Mouse (Mus musculus) CH12.LX (cell line): ENCODE results near the gene Tnfrsf14. TPM values are rescaled to one million over a fixed set of nuclear protein-coding genes. Genes with fewer than 3 reads are reported as not detected.

Experiments
- DNase-seq: peaks from one replicate; pipeline ENCODE4 v3.0.0-alpha.2; 2013; ENCODE audit errors: extremely low read depth
- H3K27ac ChIP-seq: 2 replicates; pipeline ENCODE4 v1.5.1; 2012; ENCODE audit warnings: low read depth, mild to moderate bottlenecking, control low read depth, moderate library complexity; ENCODE audit not compliant: insufficient read depth
- H3K27me3 ChIP-seq: replicated peaks from 2 replicates; pipeline ENCODE3; 2012; ENCODE audit warnings: inconsistent platforms
- H3K36me3 ChIP-seq, 2 experiments: replicated peaks in 1 of 2; 2 replicates each; pipeline versions ENCODE3 to v1.6.1; 2012; ENCODE audit warnings: inconsistent platforms in 1 of 2, low read length in 1 of 2, mild to moderate bottlenecking in 1 of 2, mixed read lengths in 1 of 2, moderate library complexity in 1 of 2; ENCODE audit not compliant: control insufficient read depth in 1 of 2, insufficient read depth in 1 of 2
- H3K4me1 ChIP-seq, 2 experiments: 2 replicates each; pipeline ENCODE4 v1.6.1; 2012; ENCODE audit warnings: inconsistent platforms in 1 of 2, moderate library complexity in 1 of 2; ENCODE audit not compliant: insufficient read depth in 2 of 2, control insufficient read depth in 1 of 2
- H3K4me2 ChIP-seq: 2 replicates; pipeline ENCODE4 v1.6.1; 2012; ENCODE audit warnings: low read depth, mild to moderate bottlenecking, control low read depth; ENCODE audit not compliant: poor library complexity, insufficient read depth, severe bottlenecking
- H3K4me3 ChIP-seq, 3 experiments: fragments of 150-350 bp in 1 of 3; sonication (generic) in 1 of 3; replicated peaks in 1 of 3; 2 replicates each; pipeline versions ENCODE3 to v1.5.1; 2011 to 2012; ENCODE audit warnings: low read depth in 2 of 3, low read length in 2 of 3, mild to moderate bottlenecking in 2 of 3, moderate library complexity in 2 of 3, control low read depth in 1 of 3, improper control_type of control experiment in 1 of 3, inconsistent platforms in 1 of 3, mixed read lengths in 1 of 3; ENCODE audit not compliant: poor library complexity in 1 of 3
- H3K79me2 ChIP-seq: replicated peaks from 2 replicates; pipeline ENCODE4 v1.6.1; 2012; ENCODE audit warnings: mild to moderate bottlenecking, moderate library complexity; ENCODE audit not compliant: control insufficient read depth, poor library complexity, insufficient read depth, severe bottlenecking; ENCODE audit errors: extremely low read depth
- H3K9ac ChIP-seq: 2 replicates; pipeline ENCODE4 v1.6.1; 2012; ENCODE audit warnings: low read depth, mild to moderate bottlenecking, control low read depth, moderate library complexity; ENCODE audit not compliant: insufficient read depth
- H3K9me3 ChIP-seq: replicated peaks from 2 replicates; pipeline ENCODE3; 2012; ENCODE audit warnings: low read length, inconsistent platforms, mixed read lengths
- BHLHE40 ChIP-seq: IDR thresholded peaks from 2 replicates; pipeline ENCODE4 v1.6.1; 2011; ENCODE audit warnings: mild to moderate bottlenecking, low read depth, low read length, improper control_type of control experiment
- CHD2 ChIP-seq: IDR thresholded peaks from 2 replicates; pipeline ENCODE4 v1.6.1; 2011; ENCODE audit warnings: low read length, improper control_type of control experiment
- CTCF ChIP-seq, 2 experiments: IDR thresholded peaks in 1 of 2; conservative IDR thresholded peaks in 1 of 2; 2 replicates each; pipeline ENCODE4 v1.5.1; 2011 to 2012; ENCODE audit warnings: low read depth in 2 of 2, low read length in 2 of 2, improper control_type of control experiment in 1 of 2, inconsistent platforms in 1 of 2, mild to moderate bottlenecking in 1 of 2, moderate library complexity in 1 of 2
- E2F4 ChIP-seq: IDR thresholded peaks from 2 replicates; pipeline ENCODE4 v1.6.1; 2011; ENCODE audit warnings: low read depth, low read length, improper control_type of control experiment; ENCODE audit not compliant: insufficient replicate concordance
- ELF1 ChIP-seq: IDR thresholded peaks from 2 replicates; pipeline ENCODE4 v1.6.1; 2014; ENCODE audit warnings: low read depth, mild to moderate bottlenecking, inconsistent platforms, low read length, improper control_type of control experiment
- EP300 ChIP-seq: IDR thresholded peaks from 2 replicates; pipeline ENCODE4 v1.6.1; 2011; ENCODE audit warnings: low read length, improper control_type of control experiment
- GABPA ChIP-seq: IDR thresholded peaks from 2 replicates; pipeline ENCODE4 v1.6.1; 2012; ENCODE audit warnings: low read depth, low read length, improper control_type of control experiment, inconsistent platforms; ENCODE audit not compliant: insufficient replicate concordance
- HCFC1 ChIP-seq: IDR thresholded peaks from 2 replicates; pipeline ENCODE4 v1.6.1; 2012; ENCODE audit warnings: low read depth, mild to moderate bottlenecking, inconsistent platforms, low read length, improper control_type of control experiment
- JUND ChIP-seq: conservative IDR thresholded peaks from 2 replicates; pipeline ENCODE4 v1.6.1; 2011; ENCODE audit warnings: low read depth, low read length, improper control_type of control experiment
- KAT2A ChIP-seq: IDR thresholded peaks from 2 replicates; pipeline ENCODE4 v1.6.1; 2012; ENCODE audit warnings: low read length, improper control_type of control experiment, inconsistent platforms; ENCODE audit not compliant: insufficient replicate concordance
- MAFK ChIP-seq: IDR thresholded peaks from 2 replicates; pipeline ENCODE4 v1.6.1; 2011; ENCODE audit warnings: low read length, improper control_type of control experiment; ENCODE audit not compliant: insufficient replicate concordance
- MAZ ChIP-seq: IDR thresholded peaks from 2 replicates; pipeline ENCODE4 v1.6.1; 2012; ENCODE audit warnings: low read depth, mild to moderate bottlenecking, inconsistent platforms, low read length, improper control_type of control experiment, moderate library complexity
- MYC ChIP-seq: IDR thresholded peaks from 2 replicates; pipeline ENCODE4 v1.6.1; 2011; ENCODE audit warnings: low read depth, mild to moderate bottlenecking, improper control_type of control experiment, low read length
- NRF1 ChIP-seq: IDR thresholded peaks from 2 replicates; pipeline ENCODE4 v1.6.1; 2014; ENCODE audit warnings: low read depth, mild to moderate bottlenecking, inconsistent platforms, low read length, improper control_type of control experiment, moderate library complexity
- PAX5 ChIP-seq: IDR thresholded peaks from 2 replicates; pipeline ENCODE4 v1.6.1; 2012; ENCODE audit warnings: low read length, inconsistent platforms, mixed read lengths
- POLR2AphosphoS2 ChIP-seq: IDR thresholded peaks from 2 replicates; pipeline ENCODE4 v1.6.1; 2011; ENCODE audit warnings: low read depth, low read length, improper control_type of control experiment
- RAD21 ChIP-seq: IDR thresholded peaks from 2 replicates; pipeline ENCODE4 v1.6.1; 2011; ENCODE audit warnings: low read depth, mild to moderate bottlenecking, low read length, improper control_type of control experiment, moderate library complexity
- RCOR1 ChIP-seq: conservative IDR thresholded peaks from 2 replicates; pipeline ENCODE4 v1.6.1; 2012; ENCODE audit warnings: low read depth, mild to moderate bottlenecking, inconsistent platforms, low read length, improper control_type of control experiment
- SIN3A ChIP-seq: IDR thresholded peaks from 2 replicates; pipeline ENCODE4 v1.6.1; 2012; ENCODE audit warnings: low read length, improper control_type of control experiment, inconsistent platforms
- TBP ChIP-seq: conservative IDR thresholded peaks from 2 replicates; pipeline ENCODE4 v1.6.1; 2011; ENCODE audit warnings: low read depth, low read length, improper control_type of control experiment
- TCF12 ChIP-seq: IDR thresholded peaks from 2 replicates; pipeline ENCODE4 v1.6.1; 2014; ENCODE audit warnings: low read depth, mild to moderate bottlenecking, inconsistent platforms, low read length, improper control_type of control experiment
- USF2 ChIP-seq: conservative IDR thresholded peaks from 2 replicates; pipeline ENCODE4 v1.6.1; 2011; ENCODE audit warnings: low read depth, low read length, improper control_type of control experiment
- ZC3H11A ChIP-seq: IDR thresholded peaks from 2 replicates; pipeline ENCODE4 v1.6.1; 2012; ENCODE audit warnings: low read depth, mild to moderate bottlenecking, inconsistent platforms, low read length, improper control_type of control experiment
- ZMIZ1 ChIP-seq: IDR thresholded peaks from 2 replicates; pipeline ENCODE4 v1.6.1; 2012; ENCODE audit warnings: low read depth, mild to moderate bottlenecking, inconsistent platforms, low read length, improper control_type of control experiment
- dilution Hi-C: fragments of 300-500 bp; cut with MboI; formaldehyde crosslinking; loops from 2 replicates; pipeline ENCODE4 v1.14.3; 2020; ENCODE audit warnings: low sequenced_read_pairs; ENCODE audit not compliant: extremely low pct_unique_long_range_greater_than_20kb, extremely low pct_ligation_motif_present
- in situ Hi-C: fragments of 300-500 bp; cut with MboI; formaldehyde crosslinking; loops from 3 replicates; pipeline ENCODE4 v1.14.3; 2019; ENCODE audit warnings: low sequenced_read_pairs, low pct_ligation_motif_present, low pct_unique_long_range_greater_than_20kb, mixed read lengths
- polyA plus RNA-seq: library from polyadenylated mRNA; unstranded; fragments of >175 nt; gene quantifications from 2 replicates; pipeline ENCODE4 v1.2.1, GENCODE M21; 2012; ENCODE audit warnings: low read depth; ENCODE audit not compliant: insufficient read length
- total RNA-seq, 2 experiments: library from RNA; depleted of rRNA; stranded (reverse); fragments of 300-350 nt in 1 of 2; fragments of >200 nt in 1 of 2; gene quantifications; 2 replicates each; pipeline ENCODE4 v1.2.3; 2012 to 2014

The Tnfrsf14 gene
- total and polyA plus RNA-seq, 3 experiments: 20.0 to 109 (median 25.9) TPM

DNA sequence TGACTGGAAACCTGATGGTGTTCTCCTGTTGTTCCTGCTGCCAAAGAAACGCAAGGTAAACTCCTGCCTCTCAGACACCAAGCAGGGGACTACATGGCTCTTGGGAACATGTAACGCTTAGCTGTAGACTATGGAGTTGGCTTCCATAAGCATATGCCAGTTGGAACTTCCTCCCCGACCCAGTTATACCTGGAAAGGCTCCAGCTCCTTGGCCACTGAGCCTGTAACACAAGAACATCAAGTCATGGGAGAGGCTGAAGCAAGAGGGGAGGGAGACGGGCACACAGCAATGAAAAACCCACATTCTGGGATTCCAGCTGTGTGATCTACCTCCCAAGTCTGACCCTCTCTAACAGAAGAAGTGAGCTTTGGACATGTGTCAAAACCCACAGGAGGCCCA is 6.1 kb downstream of the Tnfrsf14 start:
- H3K4me2 ChIP-seq: no peak overlapping the region
- dilution Hi-C loops: no loop called here

GRCm38 (mm10) chr4:154916662-154917061 is 11.7 kb downstream of the Tnfrsf14 start:
- H3K27ac ChIP-seq: peak overlapping the region; percentile 63
- in situ Hi-C loops: no loop called here
- no peak overlapping the region for H3K4me3 ChIP-seq
- TF ChIP-seq MAFK: no peak
- no peak for TF ChIP-seq RCOR1
- TF ChIP-seq E2F4: no peak
- no peak for TF ChIP-seq CTCF (conservative IDR thresholded peaks at IDR 0.05 in 1 of 2, IDR thresholded peaks at IDR 0.05 in 1 of 2; ENCODE audit: low read depth in 2 of 2, low read length in 2 of 2)
- no peak for TF ChIP-seq MAZ
- TF ChIP-seq BHLHE40: no peak
- no peak for TF ChIP-seq ZC3H11A
- TF ChIP-seq TBP: no peak
- TF ChIP-seq NRF1: no peak
- TF ChIP-seq CHD2: no peak
- no peak for TF ChIP-seq POLR2AphosphoS2
- no peak for TF ChIP-seq RAD21
- TF ChIP-seq TCF12: no peak
- no peak overlapping the region for H3K9ac ChIP-seq
- no peaks in the 10 kb centered on the region for H3K79me2 ChIP-seq
- peaks cover 14% of the 10 kb centered on the region for H3K9me3 ChIP-seq
- no peak for DNase-seq
- H3K4me1 ChIP-seq: peaks cover 38 to 54% of the 10 kb centered on the region in 2 experiments
- H3K4me2 ChIP-seq: no peak overlapping the region
- peaks cover 32 to 37% of the 10 kb centered on the region in 2 experiments for H3K36me3 ChIP-seq
- H3K27me3 ChIP-seq: no peaks in the 10 kb centered on the region
- dilution Hi-C loops: no loop called here

More for the DNA sequence above, 6.1 kb downstream of the Tnfrsf14 start:
- peaks cover 64 to 67% of the 10 kb centered on the region in 2 experiments for H3K36me3 ChIP-seq
- TF ChIP-seq SIN3A: no peak
- TF ChIP-seq CTCF (conservative IDR thresholded peaks at IDR 0.05 in 1 of 2, IDR thresholded peaks at IDR 0.05 in 1 of 2; ENCODE audit: low read depth in 2 of 2, low read length in 2 of 2): no peak
- TF ChIP-seq PAX5: no peak
- no peak for TF ChIP-seq HCFC1
- no peak for TF ChIP-seq GABPA
- no peak for TF ChIP-seq EP300
- no peak for TF ChIP-seq RAD21
- TF ChIP-seq KAT2A: no peak
- TF ChIP-seq JUND: no peak
- no peak for TF ChIP-seq MAZ
- no peak for TF ChIP-seq ELF1
- TF ChIP-seq ZMIZ1: no peak
- no peak for TF ChIP-seq USF2
- no peak for TF ChIP-seq MYC
- TF ChIP-seq, all 38 proteins: peak for 0
- peaks cover 18% of the 10 kb centered on the region for H3K9me3 ChIP-seq
- H3K4me3 ChIP-seq: no peak overlapping the region
- H3K9ac ChIP-seq: no peak overlapping the region
- peaks cover 13 to 33% of the 10 kb centered on the region in 2 experiments for H3K4me1 ChIP-seq
- no peak for DNase-seq
- peaks cover 24% of the 10 kb centered on the region for H3K79me2 ChIP-seq
- in situ Hi-C loops: no loop called here
- H3K27ac ChIP-seq: no peak overlapping the region
- H3K27me3 ChIP-seq: no peaks in the 10 kb centered on the region
